Mouse (Mus musculus) forebrain, embryonic 12.5 days (tissue): ENCODE measurements around the gene Ift81. TPM values are rescaled to one million over a fixed set of nuclear protein-coding genes. Genes with fewer than 3 reads are reported as not detected.

Source experiments
- ATAC-seq: fragments of 200-750 bp; cut with Nextera tagmentation; 2 replicates; pipeline ENCODE4 v1.8.0; 2017; ENCODE audit warnings: moderate TSS enrichment; ENCODE audit not compliant: low FRiP score
- H3K27ac ChIP-seq: fragments of 300-500 bp; sonication (generic); 2 replicates; pipeline ENCODE4 v1.5.1; 2016; ENCODE audit warnings: mild to moderate bottlenecking
- H3K27me3 ChIP-seq: fragments of 300-500 bp; sonication (generic); 2 replicates; pipeline ENCODE4 v1.6.1; 2016; ENCODE audit warnings: mild to moderate bottlenecking
- H3K36me3 ChIP-seq: fragments of 300-500 bp; sonication (generic); replicated peaks from 2 replicates; pipeline ENCODE4 v1.6.1; 2016; ENCODE audit warnings: mild to moderate bottlenecking
- H3K4me1 ChIP-seq: fragments of 300-500 bp; sonication (generic); 2 replicates; pipeline ENCODE4 v1.6.1; 2016
- H3K4me2 ChIP-seq: fragments of 300-500 bp; sonication (generic); 2 replicates; pipeline ENCODE4 v1.6.1; 2016; ENCODE audit warnings: mild to moderate bottlenecking, moderate library complexity
- H3K4me3 ChIP-seq: fragments of 300-500 bp; sonication (generic); replicated peaks from 2 replicates; pipeline ENCODE4 v1.5.1; 2016; ENCODE audit warnings: mild to moderate bottlenecking
- H3K9ac ChIP-seq: fragments of 300-500 bp; sonication (generic); 2 replicates; pipeline ENCODE4 v1.6.1; 2016; ENCODE audit warnings: mild to moderate bottlenecking
- H3K9me3 ChIP-seq: fragments of 300-500 bp; sonication (generic); 2 replicates; pipeline ENCODE4 v1.6.1; 2016
- WGBS: fragments of 180-500 bp; shearing (Covaris S2); methylation state at CpG from one replicate; pipeline ENCODE4 v1.1.7; 2016; 5-methylcytosine and 5-hydroxymethylcytosine counted together
- polyA plus RNA-seq: library from polyadenylated mRNA; unstranded; fragments of >200 nt; fragmentation: Nextera tagmentation; extraction: Ambion mirVana; gene quantifications from 2 replicates; pipeline ENCODE4 v1.2.1, GENCODE M21; 2016

Gene Ift81
- polyA plus RNA-seq, 1 experiment from 2014 or later = 54.7 TPM

DNA sequence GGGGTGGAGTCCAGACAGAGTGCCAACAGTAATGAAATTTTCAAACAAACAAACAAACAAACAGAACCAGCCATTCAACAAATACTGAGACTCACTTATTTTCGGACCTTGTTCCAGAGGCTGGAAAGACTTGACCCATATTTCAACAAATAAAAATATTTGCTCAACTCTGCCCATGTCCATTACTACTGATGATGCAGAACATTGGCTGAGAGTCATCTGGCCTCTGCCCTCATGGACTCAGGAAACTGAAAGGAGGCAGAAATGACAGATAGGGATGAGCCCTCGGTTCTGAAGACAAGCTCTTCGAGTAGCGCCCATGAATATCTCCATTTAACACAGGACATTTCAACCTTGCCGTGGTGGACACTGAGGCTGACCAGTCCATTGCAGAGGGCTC, 8.2 kb upstream of the Ift81 start:
- Histone ChIP-seq H3K4me1 (no peaks in the 10 kb centered on the region; the same call in 1 of the 2 replicates), H3K4me2 (no peak overlapping the region), H3K36me3 (no peaks in the 10 kb centered on the region), H3K9me3 (no peaks in the 10 kb centered on the region), H3K9ac (no peak overlapping the region), H3K4me3 (no peak overlapping the region), H3K27me3 (no peaks in the 10 kb centered on the region), H3K27ac (no peak overlapping the region)
- no peak for ATAC-seq
- WGBS = 97% methylated on average over 5 of the region's 5 CpGs

- 0 out of 2 replicates have a peak overlapping the region, but pooled peaks have one; percentile 31 for H3K27ac ChIP-seq
- no peaks in the 10 kb centered on the region for H3K27me3 ChIP-seq
- H3K36me3 ChIP-seq = no peaks in the 10 kb centered on the region
- H3K4me1 ChIP-seq = no peaks in the 10 kb centered on the region; the same call in 1 of the 2 replicates
- no peak for ATAC-seq
- H3K4me2 ChIP-seq = no peak overlapping the region
- H3K9me3 ChIP-seq = no peaks in the 10 kb centered on the region
- 0 out of 2 replicates have a peak overlapping the region, but pooled peaks have one; percentile 27 for H3K9ac ChIP-seq
- no peak overlapping the region for H3K4me3 ChIP-seq
- WGBS = 44% methylated on average over 7 of the region's 7 CpGs
These were observed 7.1 kb upstream of the Ift81 start for GRCm38 (mm10) chr5:122621376-122621886.

DNA sequence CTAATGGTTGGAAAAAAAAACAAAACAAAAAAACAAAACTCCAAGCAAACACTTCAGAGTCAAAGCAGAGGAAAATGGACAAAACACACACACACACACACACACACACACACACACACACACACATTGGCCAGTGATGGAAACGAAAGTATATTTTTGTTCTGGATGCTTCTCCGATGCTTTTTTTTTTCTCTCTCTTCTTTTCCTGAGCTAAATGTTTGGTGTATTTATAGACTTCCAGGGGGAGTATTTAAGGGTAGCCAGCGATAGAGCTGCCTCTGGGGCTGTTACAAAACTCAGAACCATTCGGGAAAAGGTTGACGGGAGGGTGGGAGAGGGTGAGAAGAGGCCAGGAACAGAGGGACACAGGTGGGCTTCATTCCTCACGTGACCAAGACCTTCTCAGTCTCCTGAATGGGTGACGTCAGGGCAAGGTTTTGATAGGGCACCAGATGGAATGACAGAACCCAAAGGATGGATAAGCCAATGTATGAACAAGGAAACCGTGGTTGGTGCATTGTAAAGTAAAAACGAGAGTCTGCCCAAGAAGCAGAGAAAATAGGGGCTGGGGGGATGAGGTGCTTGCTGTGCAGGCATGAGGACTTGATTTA, 5.5 kb upstream of the Ift81 start:
- no peak overlapping the region for H3K27ac ChIP-seq
- H3K4me1 ChIP-seq = no peaks in the 10 kb centered on the region; the same call in 1 of the 2 replicates
- H3K27me3 ChIP-seq = no peaks in the 10 kb centered on the region
- ATAC-seq = no peak
- 84% methylated on average over 9 of the region's 9 CpGs for WGBS
- no peak overlapping the region for H3K4me3 ChIP-seq
- H3K9ac ChIP-seq = 0 out of 2 replicates have a peak overlapping the region, but pooled peaks have one; percentile 4
- H3K4me2 ChIP-seq = no peak overlapping the region
- no peaks in the 10 kb centered on the region for H3K9me3 ChIP-seq
- no peaks in the 10 kb centered on the region for H3K36me3 ChIP-seq

DNA sequence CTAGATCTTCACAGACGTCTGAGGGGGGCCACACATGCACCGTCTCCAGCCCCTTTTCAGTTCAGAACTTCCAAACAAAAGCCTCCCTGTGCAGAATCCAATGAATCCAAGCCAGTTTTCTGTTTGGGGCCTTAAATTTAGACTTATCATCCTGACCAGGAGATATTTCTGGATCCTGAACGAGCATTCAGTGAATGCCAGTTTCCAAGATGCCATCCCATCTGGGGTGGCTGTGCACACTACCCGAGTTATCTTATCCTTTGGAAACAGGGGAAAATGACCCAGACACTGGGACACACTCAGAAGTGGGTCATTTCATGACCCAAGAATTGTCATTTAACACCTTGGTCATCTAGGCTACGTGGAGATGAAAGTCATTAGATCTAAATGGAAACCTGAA, 3.4 kb upstream of the Ift81 start:
- peaks cover 9% of the 10 kb centered on the region for H3K4me1 ChIP-seq
- H3K27ac ChIP-seq = no peak overlapping the region
- 84% methylated on average over 5 of the region's 5 CpGs for WGBS
- H3K9me3 ChIP-seq = no peaks in the 10 kb centered on the region
- no peak overlapping the region for H3K4me3 ChIP-seq
- H3K36me3 ChIP-seq = no peaks in the 10 kb centered on the region
- H3K9ac ChIP-seq = no peak overlapping the region
- no peaks in the 10 kb centered on the region for H3K27me3 ChIP-seq
- no peak overlapping the region for H3K4me2 ChIP-seq
- ATAC-seq = no peak

DNA sequence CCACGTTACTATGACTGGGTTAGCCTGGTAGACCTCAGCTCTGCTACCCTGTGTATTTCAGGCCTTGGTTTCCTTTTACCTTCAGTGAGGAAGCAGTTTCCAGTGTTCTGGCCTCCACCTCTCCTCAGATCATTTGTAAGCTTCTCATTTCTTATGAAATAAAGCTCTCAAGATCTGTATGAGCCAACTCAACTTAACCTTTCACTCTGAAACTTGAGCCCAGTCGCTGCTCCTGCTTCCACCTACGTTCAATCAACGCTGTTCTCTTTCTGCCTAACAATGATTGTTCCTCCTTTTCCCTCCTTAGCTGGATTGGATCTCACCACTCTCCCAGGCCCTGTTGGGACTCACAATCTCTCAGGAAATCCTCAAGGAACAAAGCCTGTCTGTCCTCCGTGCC, 2.7 kb downstream of the Ift81 start:
- Histone ChIP-seq H3K36me3 (peaks cover 18% of the 10 kb centered on the region; the same call in 1 of the 2 replicates), H3K9ac (no peak overlapping the region), H3K4me1 (peaks cover 20% of the 10 kb centered on the region), H3K9me3 (no peaks in the 10 kb centered on the region), H3K27ac (0 out of 2 replicates have a peak overlapping the region, but pooled peaks have one; percentile 15), H3K27me3 (no peaks in the 10 kb centered on the region), H3K4me3 (no peak overlapping the region), H3K4me2 (no peak overlapping the region)
- no peak for ATAC-seq
- 62% methylated on average over 5 of the region's 5 CpGs for WGBS

- Histone ChIP-seq H3K27me3 (no peaks in the 10 kb centered on the region), H3K27ac (no peak overlapping the region), H3K4me3 (no peak overlapping the region), H3K9ac (no peak overlapping the region), H3K4me1 (no peaks in the 10 kb centered on the region), H3K36me3 (peaks cover 65% of the 10 kb centered on the region), H3K9me3 (no peaks in the 10 kb centered on the region), H3K4me2 (no peak overlapping the region)
- ATAC-seq = no peak
- 78% methylated on average over 2 of the region's 2 CpGs for WGBS
These were observed 9.4 kb downstream of the Ift81 start for GRCm38 (mm10) chr5:122604894-122605293.

DNA sequence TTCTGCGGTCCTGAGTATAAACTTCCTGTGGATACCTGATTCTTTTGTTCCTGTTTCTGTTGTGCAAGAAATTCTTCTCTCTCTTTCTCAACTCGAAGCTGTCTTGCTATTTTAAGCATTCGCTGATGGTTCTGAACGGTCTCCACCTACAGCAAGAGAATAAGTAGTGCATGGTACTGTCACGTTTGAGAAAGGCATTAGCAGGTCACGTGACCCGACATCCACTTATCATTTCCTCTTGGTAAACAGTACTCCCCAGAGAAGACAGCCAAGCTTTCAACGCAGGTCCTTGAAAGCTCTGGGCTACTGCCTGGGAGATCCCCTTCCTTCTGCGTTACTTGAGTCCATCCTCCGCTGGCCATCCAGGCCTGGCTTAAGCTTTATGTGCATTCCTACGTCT, 12.1 kb downstream of the Ift81 start:
- no peaks in the 10 kb centered on the region for H3K9me3 ChIP-seq
- H3K27me3 ChIP-seq = no peaks in the 10 kb centered on the region
- H3K4me1 ChIP-seq = no peaks in the 10 kb centered on the region
- H3K27ac ChIP-seq = no peak overlapping the region
- peaks cover 76% of the 10 kb centered on the region for H3K36me3 ChIP-seq
- no peak overlapping the region for H3K4me2 ChIP-seq
- no peak overlapping the region for H3K4me3 ChIP-seq
- WGBS = 91% methylated on average over 11 of the region's 11 CpGs
- no peak for ATAC-seq
- no peak overlapping the region for H3K9ac ChIP-seq

- Histone ChIP-seq H3K27me3 (no peaks in the 10 kb centered on the region), H3K27ac (no peak overlapping the region), H3K9me3 (no peaks in the 10 kb centered on the region), H3K4me3 (no peak overlapping the region), H3K36me3 (peaks cover 63% of the 10 kb centered on the region), H3K9ac (no peak overlapping the region), H3K4me1 (no peaks in the 10 kb centered on the region), H3K4me2 (no peak overlapping the region)
- ATAC-seq = no peak
- WGBS = 88% methylated on average over 4 of the region's 4 CpGs
These were observed 18.8 kb downstream of the Ift81 start for GRCm38 (mm10) chr5:122595470-122595869.

GRCm38 (mm10) chr5:122589891-122590290, 24.4 kb downstream of the Ift81 start:
- Histone ChIP-seq H3K27me3 (no peaks in the 10 kb centered on the region), H3K36me3 (peaks cover 39% of the 10 kb centered on the region), H3K4me1 (no peaks in the 10 kb centered on the region), H3K9me3 (no peaks in the 10 kb centered on the region), H3K4me3 (no peak overlapping the region), H3K27ac (no peak overlapping the region), H3K9ac (no peak overlapping the region), H3K4me2 (no peak overlapping the region)
- WGBS = 86% methylated on average over 4 of the region's 4 CpGs
- ATAC-seq = no peak

GRCm38 (mm10) chr5:122585546-122585945, 28.8 kb downstream of the Ift81 start:
- peaks cover 25% of the 10 kb centered on the region for H3K36me3 ChIP-seq
- WGBS = 89% methylated on average over 9 of the region's 9 CpGs
- H3K27me3 ChIP-seq = no peaks in the 10 kb centered on the region
- no peak overlapping the region for H3K4me2 ChIP-seq
- no peak overlapping the region for H3K9ac ChIP-seq
- no peak for ATAC-seq
- H3K27ac ChIP-seq = no peak overlapping the region
- H3K4me3 ChIP-seq = no peak overlapping the region
- H3K9me3 ChIP-seq = no peaks in the 10 kb centered on the region
- no peaks in the 10 kb centered on the region for H3K4me1 ChIP-seq

DNA sequence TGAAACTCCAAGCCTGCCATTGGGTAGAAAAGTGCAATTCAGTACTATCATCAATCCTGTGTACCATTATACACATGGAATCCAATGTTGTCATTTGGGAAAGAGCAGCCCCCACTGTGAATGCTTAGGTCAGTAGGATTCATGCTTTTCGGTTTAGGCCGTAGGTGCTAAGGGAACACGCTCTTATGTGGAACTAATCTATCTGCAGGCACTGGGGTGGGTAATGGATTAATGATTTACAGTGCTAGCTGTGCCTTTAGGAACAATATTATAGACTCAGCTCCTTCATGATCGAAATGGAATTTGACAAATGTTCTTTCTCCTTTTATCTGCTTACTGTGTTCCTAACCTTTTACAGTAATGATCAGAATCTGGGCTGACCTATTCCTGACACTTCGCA, 30.2 kb downstream of the Ift81 start:
- Histone ChIP-seq H3K9ac (no peak overlapping the region), H3K4me3 (no peak overlapping the region), H3K4me1 (no peaks in the 10 kb centered on the region), H3K9me3 (no peaks in the 10 kb centered on the region), H3K27me3 (no peaks in the 10 kb centered on the region), H3K27ac (no peak overlapping the region), H3K36me3 (peaks cover 28% of the 10 kb centered on the region), H3K4me2 (no peak overlapping the region)
- no peak for ATAC-seq
- 95% methylated on average over 5 of the region's 5 CpGs for WGBS

DNA sequence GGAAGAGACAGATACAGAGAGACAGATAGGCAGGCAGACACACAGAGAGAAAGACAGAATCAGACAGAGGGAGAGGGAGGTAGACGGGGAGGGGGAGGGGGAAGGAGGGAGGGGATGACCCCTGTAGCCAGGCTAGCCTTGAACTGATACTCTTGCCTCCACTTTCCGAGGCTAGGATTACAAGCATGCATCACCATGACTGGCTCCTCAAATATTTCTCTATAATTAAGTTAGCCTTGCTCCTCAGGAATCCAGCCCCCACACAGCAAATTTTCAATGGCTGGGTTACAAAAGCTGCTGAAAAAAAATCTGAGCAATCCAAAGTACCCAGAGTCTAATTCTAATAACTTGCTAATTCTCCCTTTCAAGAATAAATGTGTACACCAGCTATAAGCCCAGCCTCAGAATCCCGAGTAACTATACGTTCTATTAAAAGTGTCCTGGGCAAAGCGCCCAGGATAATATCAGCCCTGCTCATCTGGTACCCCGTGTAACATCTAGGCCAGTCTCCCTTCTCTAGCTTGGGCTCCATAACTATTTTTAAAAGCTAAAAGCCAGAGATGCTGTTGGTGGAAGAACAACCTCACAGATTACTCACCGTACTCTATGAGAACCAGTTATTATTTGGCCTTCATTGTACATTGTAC, 37.5 kb downstream of the Ift81 start:
- H3K9me3 ChIP-seq = 0 out of 2 replicates have a peak, but pooled peaks cover 3% of the 10 kb centered on the region
- no peak for ATAC-seq
- no peak overlapping the region for H3K4me3 ChIP-seq
- no peak overlapping the region for H3K9ac ChIP-seq
- H3K36me3 ChIP-seq = peaks cover 31% of the 10 kb centered on the region
- 77% methylated on average over 7 of the region's 7 CpGs for WGBS
- H3K27me3 ChIP-seq = no peaks in the 10 kb centered on the region
- H3K4me1 ChIP-seq = no peaks in the 10 kb centered on the region
- no peak overlapping the region for H3K4me2 ChIP-seq
- no peak overlapping the region for H3K27ac ChIP-seq

- 86% methylated on average over 5 of the region's 5 CpGs for WGBS
- no peak overlapping the region for H3K27ac ChIP-seq
- H3K27me3 ChIP-seq = no peaks in the 10 kb centered on the region
- no peak overlapping the region for H3K9ac ChIP-seq
- H3K4me3 ChIP-seq = no peak overlapping the region
- H3K9me3 ChIP-seq = 0 out of 2 replicates have a peak, but pooled peaks cover 3% of the 10 kb centered on the region
- peaks cover 23% of the 10 kb centered on the region for H3K36me3 ChIP-seq
- no peak overlapping the region for H3K4me2 ChIP-seq
- no peaks in the 10 kb centered on the region for H3K4me1 ChIP-seq
- no peak for ATAC-seq
These were observed 42.3 kb downstream of the Ift81 start for GRCm38 (mm10) chr5:122572001-122572400.
